Mouse (Mus musculus) CH12.LX (cell line): Measurements from ENCODE around the gene Notch3. TPM values are rescaled to one million over a fixed set of nuclear protein-coding genes. Genes with fewer than 3 reads are reported as not detected.

Source experiments
- DNase-seq: peaks from one replicate; pipeline ENCODE4 v3.0.0-alpha.2; 2013; ENCODE audit errors: extremely low read depth
- H3K27ac ChIP-seq: 2 replicates; pipeline ENCODE4 v1.5.1; 2012; ENCODE audit warnings: low read depth, mild to moderate bottlenecking, control low read depth, moderate library complexity; ENCODE audit not compliant: insufficient read depth
- H3K27me3 ChIP-seq: replicated peaks from 2 replicates; pipeline ENCODE3; 2012; ENCODE audit warnings: inconsistent platforms
- H3K36me3 ChIP-seq, 2 experiments: replicated peaks in 1 of 2; 2 replicates each; pipeline versions ENCODE3 to v1.6.1; 2012; ENCODE audit warnings: inconsistent platforms in 1 of 2, low read length in 1 of 2, mild to moderate bottlenecking in 1 of 2, mixed read lengths in 1 of 2, moderate library complexity in 1 of 2; ENCODE audit not compliant: control insufficient read depth in 1 of 2, insufficient read depth in 1 of 2
- H3K4me1 ChIP-seq, 2 experiments: 2 replicates each; pipeline ENCODE4 v1.6.1; 2012; ENCODE audit warnings: inconsistent platforms in 1 of 2, moderate library complexity in 1 of 2; ENCODE audit not compliant: insufficient read depth in 2 of 2, control insufficient read depth in 1 of 2
- H3K4me2 ChIP-seq: 2 replicates; pipeline ENCODE4 v1.6.1; 2012; ENCODE audit warnings: low read depth, mild to moderate bottlenecking, control low read depth; ENCODE audit not compliant: poor library complexity, insufficient read depth, severe bottlenecking
- H3K4me3 ChIP-seq, 3 experiments: fragments of 150-350 bp in 1 of 3; sonication (generic) in 1 of 3; replicated peaks in 1 of 3; 2 replicates each; pipeline versions ENCODE3 to v1.5.1; 2011 to 2012; ENCODE audit warnings: low read depth in 2 of 3, low read length in 2 of 3, mild to moderate bottlenecking in 2 of 3, moderate library complexity in 2 of 3, control low read depth in 1 of 3, improper control_type of control experiment in 1 of 3, inconsistent platforms in 1 of 3, mixed read lengths in 1 of 3; ENCODE audit not compliant: poor library complexity in 1 of 3
- H3K79me2 ChIP-seq: replicated peaks from 2 replicates; pipeline ENCODE4 v1.6.1; 2012; ENCODE audit warnings: mild to moderate bottlenecking, moderate library complexity; ENCODE audit not compliant: control insufficient read depth, poor library complexity, insufficient read depth, severe bottlenecking; ENCODE audit errors: extremely low read depth
- H3K9ac ChIP-seq: 2 replicates; pipeline ENCODE4 v1.6.1; 2012; ENCODE audit warnings: low read depth, mild to moderate bottlenecking, control low read depth, moderate library complexity; ENCODE audit not compliant: insufficient read depth
- H3K9me3 ChIP-seq: replicated peaks from 2 replicates; pipeline ENCODE3; 2012; ENCODE audit warnings: low read length, inconsistent platforms, mixed read lengths
- BHLHE40 ChIP-seq: IDR thresholded peaks from 2 replicates; pipeline ENCODE4 v1.6.1; 2011; ENCODE audit warnings: mild to moderate bottlenecking, low read depth, low read length, improper control_type of control experiment
- CHD2 ChIP-seq: IDR thresholded peaks from 2 replicates; pipeline ENCODE4 v1.6.1; 2011; ENCODE audit warnings: low read length, improper control_type of control experiment
- CTCF ChIP-seq, 2 experiments: IDR thresholded peaks in 1 of 2; conservative IDR thresholded peaks in 1 of 2; 2 replicates each; pipeline ENCODE4 v1.5.1; 2011 to 2012; ENCODE audit warnings: low read depth in 2 of 2, low read length in 2 of 2, improper control_type of control experiment in 1 of 2, inconsistent platforms in 1 of 2, mild to moderate bottlenecking in 1 of 2, moderate library complexity in 1 of 2
- E2F4 ChIP-seq: IDR thresholded peaks from 2 replicates; pipeline ENCODE4 v1.6.1; 2011; ENCODE audit warnings: low read depth, low read length, improper control_type of control experiment; ENCODE audit not compliant: insufficient replicate concordance
- ELF1 ChIP-seq: IDR thresholded peaks from 2 replicates; pipeline ENCODE4 v1.6.1; 2014; ENCODE audit warnings: low read depth, mild to moderate bottlenecking, inconsistent platforms, low read length, improper control_type of control experiment
- GABPA ChIP-seq: IDR thresholded peaks from 2 replicates; pipeline ENCODE4 v1.6.1; 2012; ENCODE audit warnings: low read depth, low read length, improper control_type of control experiment, inconsistent platforms; ENCODE audit not compliant: insufficient replicate concordance
- IRF4 ChIP-seq: IDR thresholded peaks from 2 replicates; pipeline ENCODE4 v1.6.1; 2014; ENCODE audit warnings: low read depth, mild to moderate bottlenecking, inconsistent platforms, low read length, improper control_type of control experiment
- JUN ChIP-seq: IDR thresholded peaks from 2 replicates; pipeline ENCODE4 v1.6.1; 2011; ENCODE audit warnings: low read depth, mild to moderate bottlenecking, low read length, improper control_type of control experiment, moderate library complexity; ENCODE audit not compliant: insufficient read depth
- KAT2A ChIP-seq: IDR thresholded peaks from 2 replicates; pipeline ENCODE4 v1.6.1; 2012; ENCODE audit warnings: low read length, improper control_type of control experiment, inconsistent platforms; ENCODE audit not compliant: insufficient replicate concordance
- MAFK ChIP-seq: IDR thresholded peaks from 2 replicates; pipeline ENCODE4 v1.6.1; 2011; ENCODE audit warnings: low read length, improper control_type of control experiment; ENCODE audit not compliant: insufficient replicate concordance
- MAZ ChIP-seq: IDR thresholded peaks from 2 replicates; pipeline ENCODE4 v1.6.1; 2012; ENCODE audit warnings: low read depth, mild to moderate bottlenecking, inconsistent platforms, low read length, improper control_type of control experiment, moderate library complexity
- MEF2A ChIP-seq: IDR thresholded peaks from 2 replicates; pipeline ENCODE4 v1.6.1; 2014; ENCODE audit warnings: low read depth, mild to moderate bottlenecking, inconsistent platforms, low read length, improper control_type of control experiment, borderline replicate concordance
- PAX5 ChIP-seq: IDR thresholded peaks from 2 replicates; pipeline ENCODE4 v1.6.1; 2012; ENCODE audit warnings: low read length, inconsistent platforms, mixed read lengths
- POLR2A ChIP-seq: IDR thresholded peaks from 2 replicates; pipeline ENCODE4 v1.6.1; 2011; ENCODE audit warnings: low read depth, mild to moderate bottlenecking, improper control_type of control experiment, low read length
- POLR2AphosphoS2 ChIP-seq: IDR thresholded peaks from 2 replicates; pipeline ENCODE4 v1.6.1; 2011; ENCODE audit warnings: low read depth, low read length, improper control_type of control experiment
- RAD21 ChIP-seq: IDR thresholded peaks from 2 replicates; pipeline ENCODE4 v1.6.1; 2011; ENCODE audit warnings: low read depth, mild to moderate bottlenecking, low read length, improper control_type of control experiment, moderate library complexity
- RCOR1 ChIP-seq: conservative IDR thresholded peaks from 2 replicates; pipeline ENCODE4 v1.6.1; 2012; ENCODE audit warnings: low read depth, mild to moderate bottlenecking, inconsistent platforms, low read length, improper control_type of control experiment
- SIN3A ChIP-seq: IDR thresholded peaks from 2 replicates; pipeline ENCODE4 v1.6.1; 2012; ENCODE audit warnings: low read length, improper control_type of control experiment, inconsistent platforms
- SMC3 ChIP-seq: IDR thresholded peaks from 2 replicates; pipeline ENCODE4 v1.6.1; 2011; ENCODE audit warnings: low read depth, low read length, improper control_type of control experiment
- UBTF ChIP-seq: IDR thresholded peaks from 2 replicates; pipeline ENCODE4 v1.6.1; 2012; ENCODE audit warnings: low read depth, mild to moderate bottlenecking, inconsistent platforms, low read length, improper control_type of control experiment, moderate library complexity
- USF1 ChIP-seq: IDR thresholded peaks from 2 replicates; pipeline ENCODE4 v1.6.1; 2014; ENCODE audit warnings: low read depth, mild to moderate bottlenecking, inconsistent platforms, low read length, improper control_type of control experiment
- USF2 ChIP-seq: conservative IDR thresholded peaks from 2 replicates; pipeline ENCODE4 v1.6.1; 2011; ENCODE audit warnings: low read depth, low read length, improper control_type of control experiment
- ZC3H11A ChIP-seq: IDR thresholded peaks from 2 replicates; pipeline ENCODE4 v1.6.1; 2012; ENCODE audit warnings: low read depth, mild to moderate bottlenecking, inconsistent platforms, low read length, improper control_type of control experiment
- ZKSCAN1 ChIP-seq: IDR thresholded peaks from 2 replicates; pipeline ENCODE4 v1.6.1; 2012; ENCODE audit warnings: low read depth, inconsistent platforms, low read length, improper control_type of control experiment, borderline replicate concordance
- dilution Hi-C: fragments of 300-500 bp; cut with MboI; formaldehyde crosslinking; loops from 2 replicates; pipeline ENCODE4 v1.14.3; 2020; ENCODE audit warnings: low sequenced_read_pairs; ENCODE audit not compliant: extremely low pct_unique_long_range_greater_than_20kb, extremely low pct_ligation_motif_present
- in situ Hi-C: fragments of 300-500 bp; cut with MboI; formaldehyde crosslinking; loops from 3 replicates; pipeline ENCODE4 v1.14.3; 2019; ENCODE audit warnings: low sequenced_read_pairs, low pct_ligation_motif_present, low pct_unique_long_range_greater_than_20kb, mixed read lengths
- polyA plus RNA-seq: library from polyadenylated mRNA; unstranded; fragments of >175 nt; gene quantifications from 2 replicates; pipeline ENCODE4 v1.2.1, GENCODE M21; 2012; ENCODE audit warnings: low read depth; ENCODE audit not compliant: insufficient read length
- total RNA-seq, 2 experiments: library from RNA; depleted of rRNA; stranded (reverse); fragments of 300-350 nt in 1 of 2; fragments of >200 nt in 1 of 2; gene quantifications; 2 replicates each; pipeline ENCODE4 v1.2.3; 2012 to 2014

Notch3 gene
- total and polyA plus RNA-seq, 3 experiments = 0.17 TPM; not detected in 2

- TF ChIP-seq USF1 = no peak
- H3K27ac ChIP-seq = no peak overlapping the region
- dilution Hi-C loops = no loop called here
- H3K27me3 ChIP-seq = peaks cover 51% of the 10 kb centered on the region
- H3K4me2 ChIP-seq = no peak overlapping the region
- no peaks in the 10 kb centered on the region for H3K9me3 ChIP-seq
- H3K79me2 ChIP-seq = no peaks in the 10 kb centered on the region
- in situ Hi-C loops = no loop called here
- no peaks in the 10 kb centered on the region for H3K36me3 ChIP-seq
- H3K4me1 ChIP-seq = peaks cover 9 to 13% of the 10 kb centered on the region in 2 experiments
- no peak overlapping the region for H3K9ac ChIP-seq
- H3K4me3 ChIP-seq = no peak overlapping the region
- no peak for DNase-seq
Observed at GRCm38 (mm10) chr17:32158841-32159240, 7.8 kb downstream of the Notch3 start.

- Histone ChIP-seq H3K36me3 (no peaks in the 10 kb centered on the region), H3K9ac (no peak overlapping the region), H3K27me3 (peaks cover 52% of the 10 kb centered on the region), H3K9me3 (no peaks in the 10 kb centered on the region), H3K4me1 (peaks cover 2 to 6% of the 10 kb centered on the region in 2 experiments; a peak in 3 of 4 replicates), H3K4me3 (no peak overlapping the region), H3K27ac (no peak overlapping the region), H3K79me2 (no peaks in the 10 kb centered on the region), H3K4me2 (no peak overlapping the region)
- no peak for DNase-seq
- in situ Hi-C loops (loop anchor here (10.0 to 25.0 kb wide), 2 partner anchors 58 to 341 kb away; no protein-coding TSS in a partner anchor), dilution Hi-C loops (no loop called here)
- no peak for TF ChIP-seq RCOR1
- TF ChIP-seq SIN3A = no peak
- TF ChIP-seq JUN = no peak
- TF ChIP-seq KAT2A = no peak
- no peak for TF ChIP-seq ELF1
- TF ChIP-seq POLR2AphosphoS2 = no peak
- no peak for TF ChIP-seq ZKSCAN1
Observed at GRCm38 (mm10) chr17:32146718-32147117, 19.9 kb downstream of the Notch3 start.

GRCm38 (mm10) chr17:32142907-32143854, 23.5 kb downstream of the Notch3 start:
- Histone ChIP-seq H3K9ac (no peak overlapping the region), H3K36me3 (no peaks in the 10 kb centered on the region)
- dilution Hi-C loops = no loop called here
- TF ChIP-seq MEF2A (peak; percentile 24; the same call in 1 of the 2 replicates), MAZ (no peak), ZC3H11A (0 out of 2 replicates have a peak, but pooled peaks have one; percentile 17), CHD2 (no peak), SIN3A (no peak), GABPA (no peak), BHLHE40 (no peak), ELF1 (no peak), CTCF (conservative IDR thresholded peaks at IDR 0.05 in 1 of 2, IDR thresholded peaks at IDR 0.05 in 1 of 2; ENCODE audit: low read depth in 2 of 2, low read length in 2 of 2) (peak; percentile 63 to 81), SMC3 (peak; percentile 85), POLR2AphosphoS2 (no peak), MAFK (no peak), IRF4 (no peak), E2F4 (no peak), USF2 (no peak), RAD21 (peak; percentile 67), POLR2A (no peak), PAX5 (no peak), UBTF (no peak)

More at GRCm38 (mm10) chr17:32142907-32143854, 23.5 kb downstream of the Notch3 start:
- peak; percentile 74 for DNase-seq
- no peaks in the 10 kb centered on the region for H3K79me2 ChIP-seq
- H3K27ac ChIP-seq = no peak overlapping the region
- peak overlapping the region; percentile 47 for H3K4me2 ChIP-seq
- H3K4me3 ChIP-seq = no peak overlapping the region
- H3K27me3 ChIP-seq = peaks cover 47% of the 10 kb centered on the region
- in situ Hi-C loops = loop anchor here (10.0 to 25.0 kb wide), 2 partner anchors 62 to 344 kb away; no protein-coding TSS in a partner anchor
- H3K9me3 ChIP-seq = no peaks in the 10 kb centered on the region
- H3K4me1 ChIP-seq = peaks cover 2 to 6% of the 10 kb centered on the region in 2 experiments; a peak in 3 of 4 replicates
